Mouse (Mus musculus) T-cell, adult 2 months (primary cell): ENCODE results near the gene Smap2.
"Not testable (repeated sequence)": the region's sequence is repeated elsewhere in the genome, so short reads cannot be mapped to it uniquely, and the experiment has no call there.

ENCODE experiments used
- DNase-seq: peaks from one replicate; pipeline ENCODE4 v3.0.0; 2022; ENCODE audit warnings: low spot score

Smap2 gene

GRCm38 (mm10) chr4:121016928-121017657 lies at the start of gene Smap2:
TSS of gene Smap2 (minus strand) at chr4:121017247.
- DNase-seq: peak; percentile 89

DNA sequence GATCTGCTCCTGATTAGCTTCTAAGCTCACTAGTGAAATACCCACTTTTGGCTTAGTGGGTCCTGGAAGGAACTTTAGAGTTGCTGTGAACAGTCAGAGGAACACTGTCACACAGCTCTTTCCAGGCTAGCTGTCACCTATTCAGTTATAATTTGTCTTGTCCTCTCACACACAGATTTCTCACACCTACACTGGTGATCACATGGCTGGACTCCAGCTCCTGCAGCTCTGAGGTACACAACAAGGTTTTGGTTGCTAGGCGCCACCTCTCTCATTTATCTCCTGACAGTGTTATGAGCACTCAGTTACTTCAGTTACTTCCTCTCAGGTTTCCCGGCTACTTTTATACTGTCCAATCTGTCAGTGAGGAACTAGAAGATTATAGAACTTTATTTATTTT lies 48.3 kb upstream of the Smap2 start:
- DNase-seq: no peak

DNA sequence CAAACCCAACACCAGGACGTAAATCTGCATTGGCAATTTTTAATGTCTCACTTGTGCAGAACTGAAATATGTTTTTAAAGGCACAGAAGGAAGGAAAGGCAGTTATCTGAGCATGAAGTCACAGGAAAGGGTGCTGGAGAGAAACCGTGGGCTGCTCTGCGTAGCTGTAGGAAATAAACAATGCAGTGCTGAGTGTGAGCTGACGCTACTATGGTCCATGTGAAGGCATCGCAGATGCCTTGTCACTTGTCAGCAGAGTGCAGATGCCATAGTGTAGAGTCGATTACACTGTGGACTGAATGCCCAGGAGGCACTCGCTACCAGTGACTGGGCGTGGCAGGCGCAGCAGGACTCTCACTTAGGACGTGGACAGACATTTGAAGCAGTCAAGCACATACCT lies 42.2 kb upstream of the Smap2 start:
- DNase-seq: not testable (repeated sequence)

GRCm38 (mm10) chr4:121057032-121057431 lies 40.0 kb upstream of the Smap2 start:
- no peak for DNase-seq

GRCm38 (mm10) chr4:121056342-121056741 lies 39.3 kb upstream of the Smap2 start:
- DNase-seq: peak; percentile 21

DNA sequence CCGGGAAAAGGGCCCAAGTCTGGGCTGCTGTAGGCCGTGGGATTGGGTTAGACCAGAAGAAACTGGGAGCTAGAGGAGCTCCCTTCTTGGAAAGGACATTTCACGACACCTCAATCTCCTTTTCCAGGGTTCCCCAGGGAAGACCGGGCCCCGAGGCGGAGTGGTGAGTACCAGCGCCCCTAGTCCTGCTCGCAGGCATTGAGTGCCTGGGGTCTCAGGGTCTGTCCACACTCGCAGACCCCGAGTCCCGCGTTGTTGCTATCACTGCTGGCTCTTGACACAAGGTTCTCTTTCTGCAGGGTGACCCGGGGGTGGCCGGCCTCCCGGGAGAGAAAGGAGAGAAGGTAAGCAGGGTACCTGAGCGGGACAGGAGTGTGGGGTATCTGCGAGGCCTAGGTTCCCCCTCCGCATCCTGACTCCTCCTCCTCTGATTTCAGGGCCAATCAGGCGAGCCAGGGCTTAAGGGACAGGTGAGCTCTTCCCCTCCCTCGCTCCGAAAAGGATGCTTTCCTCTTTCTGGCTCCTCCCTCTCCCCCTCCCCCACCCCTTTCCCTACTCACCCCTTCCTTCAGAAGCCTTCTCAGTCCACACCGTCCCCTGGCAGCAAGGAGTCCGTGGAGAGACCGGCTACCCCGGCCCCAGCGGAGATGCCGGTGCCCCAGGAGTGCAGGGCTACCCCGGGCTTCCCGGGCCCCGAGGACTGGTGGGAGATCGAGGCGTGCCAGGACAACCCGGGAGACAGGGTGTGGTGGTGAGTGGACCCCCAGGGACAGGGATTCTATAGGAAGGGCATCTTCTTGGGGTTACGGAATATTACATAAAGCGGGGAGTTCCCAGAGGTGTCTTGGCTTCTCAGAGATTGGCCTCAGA lies 35.6 kb upstream of the Smap2 start:
- no peak for DNase-seq

- DNase-seq: no peak
These were observed 34.8 kb upstream of the Smap2 start for GRCm38 (mm10) chr4:121051863-121052262.

DNA sequence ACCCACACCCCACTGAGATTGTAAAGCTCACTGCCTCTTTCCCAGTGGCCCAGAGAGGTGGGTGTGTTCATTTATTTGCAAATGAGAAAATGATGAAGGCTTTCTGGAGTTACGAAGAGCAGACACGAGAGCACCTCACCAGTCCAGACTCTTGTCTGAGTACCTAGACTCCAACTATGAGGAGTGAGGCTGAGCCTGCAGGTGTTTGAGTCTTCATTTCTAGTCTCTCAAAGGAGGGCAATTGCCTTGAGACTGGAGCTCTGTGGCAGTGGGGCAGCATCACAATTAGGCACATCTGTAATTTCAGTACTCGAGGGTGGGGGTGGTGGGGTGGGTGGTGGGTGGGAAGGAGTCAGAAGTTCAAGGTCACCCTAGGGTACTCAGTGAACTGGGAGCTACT lies 25.9 kb upstream of the Smap2 start:
- no peak for DNase-seq

DNA sequence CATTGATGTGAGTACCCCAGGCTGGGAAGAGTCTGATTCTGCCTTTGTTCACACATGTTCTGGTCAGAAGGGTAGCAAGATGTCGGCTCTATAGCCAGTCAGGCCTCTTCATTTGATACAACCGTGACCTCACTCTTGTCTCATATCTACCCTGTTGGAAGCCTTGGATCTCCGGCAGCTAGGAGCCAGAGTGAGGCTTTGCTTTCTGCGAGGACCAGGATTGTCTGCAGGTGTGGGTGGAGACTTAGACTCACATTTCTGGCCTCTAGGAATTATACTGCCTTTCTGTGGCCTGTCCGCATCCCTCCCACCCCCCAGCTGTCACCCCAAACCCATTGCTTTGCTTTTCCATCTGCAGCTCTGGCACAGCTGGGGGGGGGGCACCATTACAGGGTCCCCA lies 25.4 kb upstream of the Smap2 start:
- DNase-seq: no peak

DNA sequence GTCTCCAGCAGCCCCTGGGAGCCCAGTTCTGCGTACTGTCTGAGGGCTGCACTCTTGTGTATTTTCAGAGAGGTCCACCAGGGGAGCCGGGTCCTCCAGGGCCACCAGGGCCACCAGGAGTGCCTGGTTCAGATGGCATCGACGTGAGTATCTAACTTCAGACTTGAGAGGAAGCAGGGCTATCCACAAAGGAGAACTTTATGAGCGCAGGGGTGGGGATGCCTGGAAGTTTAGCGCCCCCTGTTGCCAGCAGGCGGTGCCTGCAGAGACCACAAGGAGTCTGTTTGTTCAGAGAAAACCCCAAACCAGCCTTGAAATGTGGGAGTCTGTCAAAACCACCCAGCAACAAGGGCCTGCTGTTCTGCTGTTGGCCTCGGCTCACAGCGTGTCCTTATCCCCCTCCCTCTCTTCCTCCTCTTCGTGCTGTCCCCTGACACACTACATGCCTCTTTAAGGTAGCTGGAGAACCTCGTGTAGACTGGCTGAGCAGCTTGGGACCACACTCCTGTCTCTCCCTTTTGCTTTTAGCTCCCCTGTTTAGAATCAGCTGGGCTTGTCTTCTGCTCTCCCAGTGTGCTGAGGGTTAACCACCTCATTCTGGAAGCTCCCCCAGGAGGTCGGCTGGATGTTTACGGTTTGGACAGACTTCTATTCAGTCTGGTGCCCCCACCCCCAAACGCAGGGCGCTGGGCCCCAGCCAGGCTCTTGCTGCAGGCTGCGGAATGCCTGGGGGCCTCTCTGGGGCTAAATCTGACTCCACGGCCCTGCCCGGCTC lies 24.0 kb upstream of the Smap2 start:
- peak; percentile 71 for DNase-seq

DNA sequence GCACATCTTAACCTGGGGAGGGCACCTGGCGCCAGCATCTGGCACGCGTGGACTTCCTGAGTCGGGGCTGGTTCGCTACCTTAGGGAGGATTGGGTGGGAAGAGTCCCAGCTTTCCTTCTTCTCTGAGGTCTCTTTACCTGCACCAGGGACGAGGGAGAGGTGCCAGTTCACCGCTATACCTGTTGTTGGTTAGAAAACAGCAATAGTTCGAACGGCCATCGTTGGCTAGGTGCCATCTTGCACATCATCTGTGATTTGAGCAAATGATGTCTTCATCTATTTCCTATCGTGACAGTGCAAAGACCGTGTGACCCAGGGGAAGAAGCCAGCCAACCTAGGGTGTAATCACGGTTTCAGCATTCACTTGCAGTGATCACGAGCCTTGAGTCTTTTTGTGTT lies 23.3 kb upstream of the Smap2 start:
- no peak for DNase-seq

GRCm38 (mm10) chr4:121039331-121040115 lies 22.5 kb upstream of the Smap2 start, which contains the start of gene Col9a2:
TSS of gene Col9a2 (plus strand) at chr4:121039385.
- DNase-seq: no peak

- DNase-seq: no peak
These were observed 16.0 kb upstream of the Smap2 start for GRCm38 (mm10) chr4:121033006-121033405.

GRCm38 (mm10) chr4:121031440-121031839 lies 14.4 kb upstream of the Smap2 start:
- DNase-seq: no peak

DNA sequence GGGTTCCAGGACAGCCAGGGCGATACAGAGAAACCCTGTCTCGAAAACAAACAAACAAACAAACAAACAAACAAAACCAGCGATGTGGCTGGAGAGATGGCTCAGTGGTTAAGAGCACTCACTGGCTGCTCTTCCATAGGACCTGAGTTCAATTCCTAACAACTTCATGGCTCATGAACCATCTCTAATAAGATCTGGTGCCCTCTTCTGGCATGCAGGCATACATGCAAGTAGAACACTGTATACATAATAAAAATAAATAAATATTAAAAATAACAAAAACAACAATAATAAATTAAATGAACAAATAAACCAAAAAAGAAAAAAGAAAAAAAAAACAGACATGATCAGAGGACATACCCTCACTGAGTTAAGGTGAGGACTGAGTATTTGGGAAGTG lies 12.6 kb upstream of the Smap2 start:
- DNase-seq: no peak

- DNase-seq: peak; percentile 45
These were observed 11.8 kb upstream of the Smap2 start for GRCm38 (mm10) chr4:121028659-121029392.

DNA sequence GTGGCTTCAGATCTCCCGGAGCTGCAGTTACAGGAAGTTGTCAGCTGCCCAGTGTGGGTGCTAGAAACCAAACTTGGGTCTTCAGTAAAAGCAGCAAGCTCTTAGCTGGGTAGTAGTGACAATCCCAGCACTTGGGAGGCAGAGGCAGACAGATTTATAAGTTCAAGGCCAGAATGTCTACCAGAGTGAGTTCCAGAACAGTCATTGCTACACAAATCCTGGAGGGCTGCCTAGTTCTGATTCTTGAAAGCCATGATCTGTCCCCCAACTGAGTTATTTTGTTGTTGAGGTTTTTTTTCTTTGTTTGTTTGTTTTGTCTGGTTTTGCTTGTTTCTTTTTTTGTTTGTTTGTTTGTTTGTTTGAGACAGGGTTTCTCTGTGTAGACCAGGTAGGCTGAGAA lies 11.1 kb upstream of the Smap2 start:
- DNase-seq: no peak

DNA sequence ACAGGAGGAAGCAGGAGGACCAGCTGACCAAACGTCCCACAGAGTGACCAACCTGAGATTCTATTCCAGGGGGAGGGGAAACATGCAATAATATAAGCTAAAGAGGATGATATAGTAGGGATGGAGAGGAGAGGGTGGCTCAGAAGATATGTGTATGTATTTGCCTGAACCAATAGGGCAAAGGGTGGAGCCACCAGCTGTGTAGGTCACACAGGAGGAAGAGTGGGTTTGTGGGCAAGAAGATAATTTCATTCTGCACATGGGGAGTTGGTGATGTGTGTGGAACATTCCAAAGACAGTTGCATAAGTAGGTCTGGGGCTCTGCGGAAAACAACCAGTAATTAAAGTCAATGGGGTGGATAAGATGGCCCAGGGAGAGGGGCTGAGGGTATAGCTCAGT lies 8.6 kb upstream of the Smap2 start:
- no peak for DNase-seq

DNA sequence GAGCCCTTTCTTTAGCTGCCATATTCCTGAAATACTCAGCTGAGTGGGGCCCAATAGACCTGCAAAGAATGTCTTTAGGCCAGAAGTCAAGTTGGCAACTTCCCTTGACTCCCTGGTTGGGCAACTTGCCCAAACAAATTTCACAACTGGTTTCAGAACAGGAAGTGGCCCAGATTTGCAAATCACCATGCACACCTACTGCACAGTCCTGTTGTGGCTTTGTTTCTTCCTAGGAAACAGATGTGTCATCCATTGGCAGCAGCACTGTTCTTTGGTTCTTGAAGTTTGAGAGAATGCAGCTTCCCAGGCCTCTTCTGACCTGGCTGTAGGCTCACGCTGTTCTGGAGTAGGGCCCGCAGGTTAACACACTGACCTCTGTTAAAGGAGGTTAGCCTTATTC lies 6.9 kb upstream of the Smap2 start:
- DNase-seq: no peak

GRCm38 (mm10) chr4:121023464-121023863 lies 6.4 kb upstream of the Smap2 start:
- DNase-seq: no peak

DNA sequence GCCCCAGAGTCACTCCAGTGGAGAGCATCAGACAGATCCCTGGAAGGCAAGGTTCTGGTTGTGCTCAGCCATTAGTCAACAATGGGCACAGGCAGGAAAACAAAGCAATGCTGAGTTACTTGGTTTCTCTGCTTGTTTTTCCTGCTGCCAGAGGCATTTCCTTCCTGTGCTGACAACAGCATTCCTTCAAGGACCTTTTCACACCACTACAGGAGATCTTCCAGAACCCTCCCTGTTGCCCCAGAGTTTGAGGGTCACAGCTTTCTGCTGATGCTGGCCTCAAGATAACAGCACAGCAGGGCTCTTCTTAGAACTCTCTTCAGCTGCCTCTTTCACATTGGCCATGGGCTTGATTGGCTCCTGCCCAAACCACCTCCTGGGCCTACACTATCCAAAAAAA lies 4.9 kb upstream of the Smap2 start:
- no peak for DNase-seq
